Mouse (Mus musculus) midbrain, embryonic 15.5 days (tissue): ENCODE results near the gene Elmsan1. TPM values are rescaled to one million over a fixed set of nuclear protein-coding genes. Genes with fewer than 3 reads are reported as not detected.
A peak's percentile ranks its signal among the peaks of the same experiment; 100 is the strongest.

Experiments
- ATAC-seq: fragments of 200-750 bp; cut with Nextera tagmentation; replicated peaks from 2 replicates; pipeline ENCODE4 v1.8.0; 2017; ENCODE audit warnings: moderate TSS enrichment
- H3K27ac ChIP-seq: fragments of 300-500 bp; sonication (generic); 2 replicates; pipeline ENCODE4 v1.5.1; 2015; ENCODE audit warnings: mild to moderate bottlenecking, inconsistent platforms
- H3K27me3 ChIP-seq: fragments of 300-500 bp; sonication (generic); replicated peaks from 2 replicates; pipeline ENCODE4 v1.6.1; 2015; ENCODE audit warnings: inconsistent platforms
- H3K36me3 ChIP-seq: fragments of 300-500 bp; sonication (generic); replicated peaks from 2 replicates; pipeline ENCODE4 v1.6.1; 2015; ENCODE audit warnings: inconsistent platforms
- H3K4me1 ChIP-seq: fragments of 300-500 bp; sonication (generic); 2 replicates; pipeline ENCODE4 v1.6.1; 2015; ENCODE audit warnings: inconsistent platforms
- H3K4me2 ChIP-seq: fragments of 300-500 bp; sonication (generic); 2 replicates; pipeline ENCODE4 v1.6.1; 2015; ENCODE audit warnings: inconsistent platforms, mild to moderate bottlenecking, moderate library complexity
- H3K4me3 ChIP-seq: fragments of 300-500 bp; sonication (generic); 2 replicates; pipeline ENCODE4 v1.5.1; 2015; ENCODE audit warnings: mild to moderate bottlenecking, inconsistent platforms
- H3K9ac ChIP-seq: fragments of 300-500 bp; sonication (generic); 2 replicates; pipeline ENCODE4 v1.6.1; 2015; ENCODE audit warnings: mild to moderate bottlenecking, inconsistent platforms
- H3K9me3 ChIP-seq: fragments of 300-500 bp; sonication (generic); 2 replicates; pipeline ENCODE4 v1.6.1; 2016; ENCODE audit warnings: inconsistent platforms
- WGBS: fragments of 180-500 bp; shearing (Covaris S2); methylation state at CpG from one replicate; pipeline ENCODE4 v1.1.7; 2015; ENCODE audit warnings: mixed read lengths; 5-methylcytosine and 5-hydroxymethylcytosine counted together
- polyA plus RNA-seq: library from polyadenylated mRNA; unstranded; fragments of >200 nt; fragmentation: Nextera tagmentation; extraction: Ambion mirVana; gene quantifications from 2 replicates; pipeline ENCODE4 v1.2.1, GENCODE M21; 2015

Gene Elmsan1
- polyA plus RNA-seq, 1 experiment from 2014 or later: 4.4 TPM

GRCm38 (mm10) chr12:84226117-84226840, 7.6 kb upstream of the Elmsan1 start:
- no peak overlapping the region for H3K27ac ChIP-seq
- no peak overlapping the region for H3K9ac ChIP-seq
- H3K36me3 ChIP-seq: no peaks in the 10 kb centered on the region
- no peak overlapping the region for H3K4me2 ChIP-seq
- no peaks in the 10 kb centered on the region for H3K9me3 ChIP-seq
- no peaks in the 10 kb centered on the region for H3K27me3 ChIP-seq
- ATAC-seq: no peak
- no peak overlapping the region for H3K4me3 ChIP-seq
- peaks cover 7% of the 10 kb centered on the region for H3K4me1 ChIP-seq
- 85% methylated on average over 9 of the region's 9 CpGs for WGBS

GRCm38 (mm10) chr12:84222405-84222961, 3.8 kb upstream of the Elmsan1 start:
- no peak overlapping the region for H3K9ac ChIP-seq
- no peaks in the 10 kb centered on the region for H3K9me3 ChIP-seq
- H3K27ac ChIP-seq: peak overlapping the region; percentile 52; the same call in 1 of the 2 replicates
- H3K4me1 ChIP-seq: peaks cover 28% of the 10 kb centered on the region
- H3K4me2 ChIP-seq: peak overlapping the region; percentile 59
- H3K36me3 ChIP-seq: no peaks in the 10 kb centered on the region
- ATAC-seq: peak; percentile 65
- H3K27me3 ChIP-seq: no peaks in the 10 kb centered on the region; the same call in 1 of the 2 replicates
- under 1% methylated on average over 17 of the region's 17 CpGs for WGBS
- H3K4me3 ChIP-seq: peak overlapping the region; percentile 33

- no peaks in the 10 kb centered on the region; the same call in 1 of the 2 replicates for H3K27me3 ChIP-seq
- ATAC-seq: no peak
- no peak overlapping the region for H3K4me2 ChIP-seq
- 80% methylated on average over 14 of the region's 14 CpGs for WGBS
- peaks cover 34% of the 10 kb centered on the region for H3K4me1 ChIP-seq
- no peaks in the 10 kb centered on the region for H3K36me3 ChIP-seq
- no peaks in the 10 kb centered on the region for H3K9me3 ChIP-seq
- no peak overlapping the region for H3K9ac ChIP-seq
- H3K4me3 ChIP-seq: no peak overlapping the region
- no peak overlapping the region for H3K27ac ChIP-seq
These were observed 2.5 kb upstream of the Elmsan1 start for GRCm38 (mm10) chr12:84220951-84221891.

- Histone ChIP-seq H3K9ac (no peak overlapping the region), H3K9me3 (no peaks in the 10 kb centered on the region), H3K27ac (no peak overlapping the region), H3K4me2 (no peak overlapping the region), H3K4me3 (no peak overlapping the region), H3K4me1 (peaks cover 34% of the 10 kb centered on the region), H3K27me3 (no peaks in the 10 kb centered on the region; the same call in 1 of the 2 replicates), H3K36me3 (no peaks in the 10 kb centered on the region)
- 54% methylated on average over 4 of the region's 4 CpGs for WGBS
- no peak for ATAC-seq
These were observed 1.8 kb upstream of the Elmsan1 start for GRCm38 (mm10) chr12:84220515-84220914.

- 0 out of 2 replicates have a peak, but pooled peaks have one; percentile 9 for ATAC-seq
- Histone ChIP-seq H3K9ac (peak overlapping the region; percentile 55), H3K4me3 (peak overlapping the region; percentile 58), H3K4me1 (peaks cover 40% of the 10 kb centered on the region), H3K27ac (peak overlapping the region; percentile 53; the same call in 1 of the 2 replicates), H3K9me3 (no peaks in the 10 kb centered on the region), H3K36me3 (no peaks in the 10 kb centered on the region), H3K27me3 (no peaks in the 10 kb centered on the region; the same call in 1 of the 2 replicates), H3K4me2 (peak overlapping the region; percentile 96)
- 4% methylated on average over 14 of the region's 14 CpGs for WGBS
These were observed 460 bp upstream of the Elmsan1 start for GRCm38 (mm10) chr12:84219121-84219561.

- Histone ChIP-seq H3K27ac (peak overlapping the region; percentile 23; the same call in 1 of the 2 replicates), H3K36me3 (no peaks in the 10 kb centered on the region), H3K4me3 (peak overlapping the region; percentile 58), H3K9ac (no peak overlapping the region), H3K4me2 (peak overlapping the region; percentile 96), H3K9me3 (no peaks in the 10 kb centered on the region), H3K27me3 (no peaks in the 10 kb centered on the region; the same call in 1 of the 2 replicates), H3K4me1 (peaks cover 38% of the 10 kb centered on the region)
- 2% methylated on average over 21 of the region's 21 CpGs for WGBS
- no peak for ATAC-seq
These were observed 1.1 kb downstream of the Elmsan1 start for GRCm38 (mm10) chr12:84217508-84218131.

GRCm38 (mm10) chr12:84217111-84217507, 1.6 kb downstream of the Elmsan1 start:
- Histone ChIP-seq H3K27ac (no peak overlapping the region), H3K4me2 (peak overlapping the region; percentile 96; the same call in 1 of the 2 replicates), H3K4me1 (peaks cover 36% of the 10 kb centered on the region), H3K9me3 (no peaks in the 10 kb centered on the region), H3K9ac (no peak overlapping the region), H3K27me3 (no peaks in the 10 kb centered on the region; the same call in 1 of the 2 replicates), H3K4me3 (no peak overlapping the region), H3K36me3 (no peaks in the 10 kb centered on the region)
- 29% methylated on average over 4 of the region's 4 CpGs for WGBS
- no peak for ATAC-seq

GRCm38 (mm10) chr12:84215758-84216440, 2.8 kb downstream of the Elmsan1 start:
- ATAC-seq: no peak
- Histone ChIP-seq H3K9ac (no peak overlapping the region), H3K27ac (no peak overlapping the region), H3K4me3 (no peak overlapping the region), H3K4me2 (no peak overlapping the region), H3K4me1 (peaks cover 39% of the 10 kb centered on the region), H3K36me3 (no peaks in the 10 kb centered on the region), H3K9me3 (no peaks in the 10 kb centered on the region), H3K27me3 (no peaks in the 10 kb centered on the region; the same call in 1 of the 2 replicates)
- WGBS: 71% methylated on average over 11 of the region's 11 CpGs

GRCm38 (mm10) chr12:84214495-84215175, 4.0 kb downstream of the Elmsan1 start:
- no peaks in the 10 kb centered on the region for H3K27me3 ChIP-seq
- no peak overlapping the region for H3K4me3 ChIP-seq
- no peak overlapping the region for H3K4me2 ChIP-seq
- ATAC-seq: no peak
- no peaks in the 10 kb centered on the region for H3K9me3 ChIP-seq
- H3K9ac ChIP-seq: no peak overlapping the region
- peaks cover 36% of the 10 kb centered on the region for H3K4me1 ChIP-seq
- WGBS: 30% methylated on average over 14 of the region's 14 CpGs
- H3K36me3 ChIP-seq: no peaks in the 10 kb centered on the region
- no peak overlapping the region for H3K27ac ChIP-seq

GRCm38 (mm10) chr12:84212297-84212696, 6.4 kb downstream of the Elmsan1 start:
- Histone ChIP-seq H3K27ac (no peak overlapping the region), H3K4me3 (no peak overlapping the region), H3K36me3 (no peaks in the 10 kb centered on the region), H3K4me1 (peaks cover 16% of the 10 kb centered on the region; the same call in 1 of the 2 replicates), H3K9ac (no peak overlapping the region), H3K4me2 (no peak overlapping the region), H3K9me3 (no peaks in the 10 kb centered on the region), H3K27me3 (no peaks in the 10 kb centered on the region)
- ATAC-seq: no peak
- WGBS: 48% methylated on average over 4 of the region's 4 CpGs
